Mouse (Mus musculus) CH12.LX (cell line): ENCODE results near the gene Smox.

Experiments
- BHLHE40 ChIP-seq: IDR thresholded peaks from 2 replicates; pipeline ENCODE4 v1.6.1; 2011; ENCODE audit warnings: mild to moderate bottlenecking, low read depth, low read length, improper control_type of control experiment
- CHD1 ChIP-seq: IDR thresholded peaks from 2 replicates; pipeline ENCODE4 v1.6.1; 2012; ENCODE audit warnings: low read depth, low read length, improper control_type of control experiment, inconsistent platforms
- CHD2 ChIP-seq: IDR thresholded peaks from 2 replicates; pipeline ENCODE4 v1.6.1; 2011; ENCODE audit warnings: low read length, improper control_type of control experiment
- CTCF ChIP-seq, 2 experiments: IDR thresholded peaks in 1 of 2; conservative IDR thresholded peaks in 1 of 2; 2 replicates each; pipeline ENCODE4 v1.5.1; 2011 to 2012; ENCODE audit warnings: low read depth in 2 of 2, low read length in 2 of 2, improper control_type of control experiment in 1 of 2, inconsistent platforms in 1 of 2, mild to moderate bottlenecking in 1 of 2, moderate library complexity in 1 of 2
- MAFK ChIP-seq: IDR thresholded peaks from 2 replicates; pipeline ENCODE4 v1.6.1; 2011; ENCODE audit warnings: low read length, improper control_type of control experiment; ENCODE audit not compliant: insufficient replicate concordance
- MAZ ChIP-seq: IDR thresholded peaks from 2 replicates; pipeline ENCODE4 v1.6.1; 2012; ENCODE audit warnings: low read depth, mild to moderate bottlenecking, inconsistent platforms, low read length, improper control_type of control experiment, moderate library complexity
- NRF1 ChIP-seq: IDR thresholded peaks from 2 replicates; pipeline ENCODE4 v1.6.1; 2014; ENCODE audit warnings: low read depth, mild to moderate bottlenecking, inconsistent platforms, low read length, improper control_type of control experiment, moderate library complexity
- SMC3 ChIP-seq: IDR thresholded peaks from 2 replicates; pipeline ENCODE4 v1.6.1; 2011; ENCODE audit warnings: low read depth, low read length, improper control_type of control experiment
- TBP ChIP-seq: conservative IDR thresholded peaks from 2 replicates; pipeline ENCODE4 v1.6.1; 2011; ENCODE audit warnings: low read depth, low read length, improper control_type of control experiment
- UBTF ChIP-seq: IDR thresholded peaks from 2 replicates; pipeline ENCODE4 v1.6.1; 2012; ENCODE audit warnings: low read depth, mild to moderate bottlenecking, inconsistent platforms, low read length, improper control_type of control experiment, moderate library complexity
- ZC3H11A ChIP-seq: IDR thresholded peaks from 2 replicates; pipeline ENCODE4 v1.6.1; 2012; ENCODE audit warnings: low read depth, mild to moderate bottlenecking, inconsistent platforms, low read length, improper control_type of control experiment
- ZNF384 ChIP-seq: IDR thresholded peaks from 2 replicates; pipeline ENCODE4 v1.6.1; 2012; ENCODE audit warnings: low read depth, low read length, improper control_type of control experiment, inconsistent platforms

DNA sequence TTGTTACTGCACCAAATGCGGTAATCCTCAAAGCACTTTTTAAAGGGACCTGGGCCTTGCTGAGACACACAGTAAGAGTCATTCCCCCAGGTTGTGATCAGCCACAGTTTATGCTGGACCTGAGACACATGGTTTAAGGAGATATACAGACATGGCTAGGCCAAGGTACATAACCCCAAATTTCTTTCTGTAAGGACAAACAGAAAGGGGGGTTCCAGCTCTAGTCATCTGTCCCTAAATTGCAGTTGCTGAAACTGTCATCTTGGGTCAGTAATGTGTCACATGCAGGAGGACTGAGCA lies 47.5 kb upstream of the Smox start:
- TF ChIP-seq TBP, result no peak
- TF ChIP-seq CTCF (conservative IDR thresholded peaks at IDR 0.05 in 1 of 2, IDR thresholded peaks at IDR 0.05 in 1 of 2; ENCODE audit: low read depth in 2 of 2, low read length in 2 of 2), result no peak
- no peak for TF ChIP-seq UBTF
- no peak for TF ChIP-seq ZC3H11A
- TF ChIP-seq NRF1, result no peak
- TF ChIP-seq MAZ, result no peak
- TF ChIP-seq BHLHE40, result no peak
- TF ChIP-seq MAFK, result no peak
- no peak for TF ChIP-seq CHD2
- TF ChIP-seq ZNF384, result no peak
- no peak for TF ChIP-seq CHD1
- no peak for TF ChIP-seq SMC3
